In the genomic region with DNA sequence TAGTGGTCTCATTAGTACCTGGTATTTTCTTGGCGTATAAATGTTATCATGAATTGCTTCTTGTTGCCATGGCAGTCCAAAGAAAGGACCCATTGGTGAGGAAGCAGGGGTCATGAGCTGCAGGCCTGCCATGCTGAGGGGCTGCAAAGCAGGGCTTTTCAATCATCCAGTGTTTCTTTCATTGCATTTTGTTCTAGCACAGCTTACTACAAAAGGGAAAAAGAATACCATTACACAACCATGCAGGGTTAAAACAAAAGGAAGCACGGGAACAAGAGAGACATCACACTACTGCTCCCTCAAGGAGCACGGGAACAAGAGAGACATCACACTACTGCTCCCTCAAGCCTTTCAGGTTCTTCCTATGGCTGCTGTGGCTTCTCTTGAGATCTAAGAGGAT, we compare ENCODE assay signal across 24 mouse cellular contexts. TPM values are rescaled to one million over a fixed set of nuclear protein-coding genes. Genes with fewer than 3 reads are reported as not detected.
DNase-seq lines count a peak whose midpoint lies in the region; ATAC-seq and TF ChIP-seq lines count a peak whose summit lies in the region.
"Had no signal": no experiment of that assay in that cellular context is flagged by ENCODE, and none has a peak within 500 bp of the region (broad histone marks: within the 10 kb centered on the region; RNA-seq: fewer than 3 reads in every experiment).

No protein-coding gene starts in this region.

- ATAC-seq in hindbrain, embryonic 13.5 days (ENCODE audit: low FRiP score) = no peak
- ATAC-seq in neural tube, embryonic 11.5 days (ENCODE audit: insufficient read depth, low FRiP score, low TSS enrichment) = peak; percentile 56; the same call in 1 of the 2 replicates
- ATAC-seq in neural tube, embryonic 15.5 days (ENCODE audit: low FRiP score) = no peak
- ATAC-seq in forebrain, embryonic 11.5 days (replicated peaks; ENCODE audit: low FRiP score) = peak; percentile 80
- ATAC-seq in forebrain, postnatal 0 days = peak; percentile 42; the same call in 1 of the 2 replicates
- ATAC-seq: hindbrain, postnatal 0 days; intestine, embryonic 16.5 days had no signal

- no peak overlapping the region for H3K4me3 ChIP-seq in hindbrain, embryonic 10.5 days
- H3K4me3 ChIP-seq in hindbrain, embryonic 13.5 days = no peak overlapping the region
- H3K4me3 ChIP-seq in neural tube, embryonic 11.5 days (ENCODE audit: low read depth, low read length) = no peak overlapping the region
- no peak overlapping the region for H3K4me3 ChIP-seq in neural tube, embryonic 15.5 days (replicated peaks)
- no peak overlapping the region for H3K4me3 ChIP-seq in forebrain, embryonic 11.5 days (ENCODE audit: low read depth, low read length)
- no peak overlapping the region for H3K4me3 ChIP-seq in forebrain, postnatal 0 days (ENCODE audit: low read depth, low read length)
- H3K4me3 ChIP-seq: heart, embryonic 12.5 days; limb, embryonic 13.5 days; neural tube, embryonic 13.5 days; stomach, embryonic 15.5 days had no signal

- no peak for TF ChIP-seq CTCF in forebrain, postnatal 0 days (IDR thresholded peaks at IDR 0.05; ENCODE audit: low read depth)

- no peak overlapping the region for H3K4me2 ChIP-seq in hindbrain, embryonic 13.5 days
- no peak overlapping the region for H3K4me2 ChIP-seq in neural tube, embryonic 11.5 days (ENCODE audit: low read depth)
- H3K4me2 ChIP-seq in neural tube, embryonic 15.5 days = no peak overlapping the region
- H3K4me2 ChIP-seq in forebrain, embryonic 11.5 days (ENCODE audit: low read depth, low read length, severe bottlenecking) = no peak overlapping the region
- no peak overlapping the region for H3K4me2 ChIP-seq in forebrain, postnatal 0 days (ENCODE audit: low read depth)
- H3K4me2 ChIP-seq: heart, embryonic 12.5 days; limb, embryonic 13.5 days; lung, embryonic 14.5 days; neural tube, embryonic 13.5 days; stomach, embryonic 15.5 days had no signal

- H3K9me3 ChIP-seq in hindbrain, embryonic 10.5 days = no peaks in the 10 kb centered on the region
- H3K9me3 ChIP-seq in hindbrain, embryonic 13.5 days = no peaks in the 10 kb centered on the region
- no peaks in the 10 kb centered on the region for H3K9me3 ChIP-seq in neural tube, embryonic 11.5 days (ENCODE audit: control insufficient read depth, low read length)
- H3K9me3 ChIP-seq in neural tube, embryonic 15.5 days (replicated peaks) = no peaks in the 10 kb centered on the region
- H3K9me3 ChIP-seq in forebrain, embryonic 11.5 days (ENCODE audit: control insufficient read depth, low read length) = no peaks in the 10 kb centered on the region
- no peaks in the 10 kb centered on the region for H3K9me3 ChIP-seq in forebrain, postnatal 0 days (ENCODE audit: low read length)
- H3K9me3 ChIP-seq: heart, embryonic 12.5 days; limb, embryonic 13.5 days; neural tube, embryonic 13.5 days; stomach, embryonic 15.5 days had no signal

- peaks cover 15% of the 10 kb centered on the region; the same call in 1 of the 2 replicates for H3K27me3 ChIP-seq in hindbrain, embryonic 10.5 days (ENCODE audit: insufficient read depth, poor library complexity, severe bottlenecking)
- H3K27me3 ChIP-seq in hindbrain, embryonic 13.5 days = no peaks in the 10 kb centered on the region
- H3K27me3 ChIP-seq in neural tube, embryonic 11.5 days (ENCODE audit: control insufficient read depth, insufficient read depth, low read length) = no peaks in the 10 kb centered on the region
- H3K27me3 ChIP-seq in neural tube, embryonic 15.5 days (replicated peaks) = no peaks in the 10 kb centered on the region
- H3K27me3 ChIP-seq in forebrain, embryonic 11.5 days (ENCODE audit: control insufficient read depth, insufficient read depth, low read length) = no peaks in the 10 kb centered on the region
- no peaks in the 10 kb centered on the region for H3K27me3 ChIP-seq in forebrain, postnatal 0 days (ENCODE audit: insufficient read depth, low read length)
- H3K27me3 ChIP-seq: heart, embryonic 12.5 days; limb, embryonic 13.5 days; neural tube, embryonic 13.5 days; stomach, embryonic 15.5 days had no signal

- H3K4me1 ChIP-seq in hindbrain, embryonic 10.5 days (replicated peaks) = peaks cover 62% of the 10 kb centered on the region
- H3K4me1 ChIP-seq in hindbrain, embryonic 13.5 days (replicated peaks) = peaks cover 46% of the 10 kb centered on the region
- peaks cover 32% of the 10 kb centered on the region for H3K4me1 ChIP-seq in neural tube, embryonic 11.5 days (ENCODE audit: control insufficient read depth, insufficient read depth, low read length)
- peaks cover 9% of the 10 kb centered on the region for H3K4me1 ChIP-seq in neural tube, embryonic 15.5 days
- peaks cover 15% of the 10 kb centered on the region for H3K4me1 ChIP-seq in forebrain, embryonic 11.5 days (replicated peaks; ENCODE audit: control insufficient read depth, insufficient read depth, low read length)
- no peaks in the 10 kb centered on the region for H3K4me1 ChIP-seq in forebrain, postnatal 0 days (ENCODE audit: insufficient read depth)
- H3K4me1 ChIP-seq: stomach, embryonic 15.5 days had no signal

- peak; percentile 48 for DNase-seq in hindbrain, embryonic 10.5 days (ENCODE audit: low spot score)
- peak; percentile 37 for DNase-seq in neural tube, embryonic 11.5 days (ENCODE audit: low spot score)
- DNase-seq in forebrain, embryonic 11.5 days (ENCODE audit: low spot score) = peak; percentile 64
- DNase-seq in forebrain, postnatal 0 days = no peak
- DNase-seq in urinary bladder, adult 2 months (ENCODE audit: low spot score) = no peak
- DNase-seq in liver = no peak
- DNase-seq: adrenal gland, postnatal 10 days; cerebellum, adult 8-10 months; cerebellum, postnatal 36 days; gastrocnemius, postnatal 25 days; heart, adult 18-20 months; heart, postnatal 14 days; kidney, postnatal 25 days; lung, embryonic 14.5 days; thymus, postnatal 36 days had no signal

- peaks cover 65% of the 10 kb centered on the region for H3K36me3 ChIP-seq in hindbrain, embryonic 10.5 days
- H3K36me3 ChIP-seq in hindbrain, embryonic 13.5 days = peaks cover 43% of the 10 kb centered on the region
- no peaks in the 10 kb centered on the region for H3K36me3 ChIP-seq in neural tube, embryonic 11.5 days (ENCODE audit: control insufficient read depth, insufficient read depth, low read length)
- H3K36me3 ChIP-seq in neural tube, embryonic 15.5 days = peaks cover 38% of the 10 kb centered on the region
- peaks cover 10% of the 10 kb centered on the region for H3K36me3 ChIP-seq in forebrain, embryonic 11.5 days (ENCODE audit: control insufficient read depth, insufficient read depth, low read length)
- peaks cover 43% of the 10 kb centered on the region for H3K36me3 ChIP-seq in forebrain, postnatal 0 days (ENCODE audit: insufficient read depth)

- no peak overlapping the region for H3K27ac ChIP-seq in hindbrain, embryonic 10.5 days
- no peak overlapping the region; the same call in 1 of the 2 replicates for H3K27ac ChIP-seq in hindbrain, embryonic 13.5 days
- no peak overlapping the region for H3K27ac ChIP-seq in neural tube, embryonic 11.5 days (ENCODE audit: low read depth, low read length)
- H3K27ac ChIP-seq in neural tube, embryonic 15.5 days (replicated peaks) = no peak overlapping the region
- peak overlapping the region; percentile 47 for H3K27ac ChIP-seq in forebrain, embryonic 11.5 days (ENCODE audit: low read depth, low read length)
- no peak overlapping the region for H3K27ac ChIP-seq in forebrain, postnatal 0 days (ENCODE audit: low read depth, low read length)
- H3K27ac ChIP-seq: hindbrain, postnatal 0 days; limb, embryonic 13.5 days; liver, embryonic 14.5 days; neural tube, embryonic 13.5 days; stomach, embryonic 15.5 days had no signal

- 26% methylated on average over 3 of the region's 3 CpGs for WGBS in hindbrain, embryonic 10.5 days
- WGBS in hindbrain, embryonic 13.5 days = 14% methylated on average over 3 of the region's 3 CpGs
- WGBS in neural tube, embryonic 11.5 days = 43% methylated on average over 3 of the region's 3 CpGs
- WGBS in neural tube, embryonic 15.5 days = 15% methylated on average over 3 of the region's 3 CpGs
- 17% methylated on average over 3 of the region's 3 CpGs for WGBS in forebrain, embryonic 11.5 days
- 4% methylated on average over 3 of the region's 3 CpGs for WGBS in forebrain, postnatal 0 days

- no peak overlapping the region for H3K9ac ChIP-seq in hindbrain, embryonic 13.5 days
- no peak overlapping the region for H3K9ac ChIP-seq in neural tube, embryonic 11.5 days (ENCODE audit: low read length)
- H3K9ac ChIP-seq in neural tube, embryonic 15.5 days (replicated peaks) = no peak overlapping the region
- no peak overlapping the region for H3K9ac ChIP-seq in forebrain, embryonic 11.5 days (ENCODE audit: low read length)
- no peak overlapping the region for H3K9ac ChIP-seq in forebrain, postnatal 0 days
- H3K9ac ChIP-seq: heart, embryonic 12.5 days; limb, embryonic 13.5 days; liver, embryonic 14.5 days; lung, embryonic 14.5 days; neural tube, embryonic 13.5 days; stomach, embryonic 15.5 days had no signal

RNA-seq across cellular contexts. Expression of gene Dicer1, which starts 20.0 kb away (rescaled TPM):
- polyA plus RNA-seq in hindbrain, embryonic 10.5 days (2016; fragmentation: Nextera tagmentation; extraction: Ambion mirVana) = 39.1 and 40.5 TPM in 2 replicates
- polyA plus RNA-seq in hindbrain, embryonic 13.5 days (2015; fragmentation: Nextera tagmentation; extraction: Ambion mirVana) = 53.1 and 55.1 TPM in 2 replicates
- polyA plus RNA-seq in neural tube, embryonic 11.5 days (2014; fragmentation: Nextera tagmentation; extraction: Ambion mirVana) = 28.5 and 31.4 TPM in 2 replicates
- 34.5 and 36.5 TPM in 2 replicates for polyA plus RNA-seq in neural tube, embryonic 15.5 days (2015; fragmentation: Nextera tagmentation; extraction: Ambion mirVana)
- 33.5 and 39.2 TPM in 2 replicates for polyA plus RNA-seq in forebrain, embryonic 11.5 days (2014; fragmentation: Nextera tagmentation; extraction: Ambion mirVana)
- total RNA-seq in forebrain, postnatal 0 days (2014; rRNA removed) = 27.5 and 38.7 TPM in 2 replicates
- 15.8 and 28.7 TPM in 2 replicates for polyA plus RNA-seq in forebrain, postnatal 0 days (2015; fragmentation: Nextera tagmentation; extraction: Ambion mirVana)
- polyA plus RNA-seq in urinary bladder, adult 2 months (2012; rRNA removed) = 16.7 and 21.4 TPM in 2 replicates

Comparison
In these comparisons a context has a peak if more than half of its experiments do, and no peak if none do; other contexts are left out.
1. DNase-seq: peak in hindbrain, embryonic 10.5 days (single experiment), neural tube, embryonic 11.5 days (single experiment) and forebrain, embryonic 11.5 days (single experiment); none in forebrain, postnatal 0 days (single experiment), urinary bladder, adult 2 months (single experiment) and liver (single experiment).
2. ATAC-seq: peak in neural tube, embryonic 11.5 days (single experiment), forebrain, embryonic 11.5 days (single experiment) and forebrain, postnatal 0 days (single experiment); none in hindbrain, embryonic 13.5 days (single experiment) and neural tube, embryonic 15.5 days (single experiment).